Mouse (Mus musculus): ENCODE data around the gene Btn2a2.

The Btn2a2 gene

GRCm38 (mm10) chr13:23449235-23450095 is 39.2 kb downstream of the Btn2a2 start:
- CTCF ChIA-PET, result interaction anchor here (0.6 to 1.1 kb wide), 3 partner anchors 16 to 23 kb away, joined by 3 to 4 read pairs (median 3); partner anchors contain the start of gene Btn1a1

DNA sequence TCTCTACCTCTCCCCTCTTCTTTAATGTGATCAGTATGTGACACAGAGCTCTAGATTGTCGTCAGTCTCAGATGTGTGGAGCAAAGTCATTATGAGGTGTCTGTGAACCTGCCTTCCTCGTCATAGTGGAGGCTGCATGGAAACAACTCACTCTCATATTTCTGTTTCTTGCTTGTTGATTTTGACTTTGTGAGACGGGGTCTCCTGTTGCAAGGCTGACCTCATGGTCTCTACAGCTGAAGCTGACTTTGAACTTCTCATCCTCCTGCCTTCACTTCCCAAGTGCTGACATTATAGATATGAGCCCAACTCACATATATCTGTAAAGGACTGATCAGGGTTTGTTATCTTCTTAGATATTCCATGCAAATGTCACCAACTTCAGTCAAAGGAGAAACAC is 39.9 kb downstream of the Btn2a2 start:
- CTCF ChIA-PET, result interaction anchor here (0.6 to 1.1 kb wide), 3 partner anchors 15 to 23 kb away, joined by 3 to 4 read pairs (median 3); partner anchors contain the start of gene Btn1a1

GRCm38 (mm10) chr13:23446498-23446952 is 42.1 kb downstream of the Btn2a2 start:
- CTCF ChIA-PET, result no interaction called here

DNA sequence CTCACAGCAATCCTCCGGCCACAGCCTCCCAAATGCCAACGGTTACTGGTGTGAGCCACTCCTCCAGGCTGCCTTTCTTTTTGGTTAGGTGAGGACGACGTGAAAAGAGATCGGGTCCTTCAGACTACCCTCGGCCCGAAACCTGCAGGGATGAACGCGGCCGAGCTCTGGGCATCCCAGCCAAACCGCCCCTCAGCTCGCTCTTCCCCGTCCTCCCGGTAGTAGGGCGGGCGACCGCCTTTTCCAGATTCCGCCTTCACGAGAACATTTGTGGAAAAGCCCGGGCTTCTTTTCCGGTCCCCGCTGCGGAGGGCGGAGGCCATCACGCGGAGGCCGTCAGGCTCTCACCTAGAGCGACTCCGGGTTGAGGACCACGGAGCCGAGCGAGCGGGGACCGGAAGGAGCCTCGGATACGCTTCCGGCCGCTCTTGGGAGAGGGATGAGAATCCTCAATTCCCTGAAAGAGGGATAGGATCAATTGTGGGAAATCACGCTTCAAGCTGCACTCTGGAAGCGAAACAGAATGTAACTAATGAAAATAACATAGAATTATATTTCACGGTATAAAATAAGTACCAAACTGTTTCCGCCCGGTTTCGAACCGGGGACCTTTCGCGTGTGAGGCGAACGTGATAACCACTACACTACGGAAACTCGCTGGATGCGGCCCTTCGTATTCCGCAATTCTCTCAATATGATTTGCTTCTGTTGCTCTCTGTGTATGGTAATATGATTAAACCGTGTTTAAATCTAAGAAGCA is 42.9 kb downstream of the Btn2a2 start:
- CTCF ChIA-PET, result interaction anchor here (0.6 kb wide), 1 partner anchor 78 kb away, joined by 3 read pairs; no protein-coding TSS in a partner anchor

- CTCF ChIA-PET, result interaction anchor here (0.6 to 1.0 kb wide), 2 partner anchors 79 to 1720 kb away, joined by 3 to 4 read pairs; no protein-coding TSS in a partner anchor
Measured at GRCm38 (mm10) chr13:23445156-23445555, 43.5 kb downstream of the Btn2a2 start.

- CTCF ChIA-PET, result interaction anchor here (0.6 to 1.0 kb wide), 3 partner anchors 10 to 1720 kb away, joined by 4 to 6 read pairs (median 4); no protein-coding TSS in a partner anchor
Measured at GRCm38 (mm10) chr13:23444451-23444850, 44.2 kb downstream of the Btn2a2 start.

GRCm38 (mm10) chr13:23439901-23440300 is 48.8 kb downstream of the Btn2a2 start:
- CTCF ChIA-PET, result interaction anchor here (1.1 kb wide), 1 partner anchor 9 kb away, joined by 3 read pairs; no protein-coding TSS in a partner anchor

GRCm38 (mm10) chr13:23438521-23438920 is 50.1 kb downstream of the Btn2a2 start:
- CTCF ChIA-PET, result no interaction called here

- CTCF ChIA-PET, result interaction anchor here (1.9 kb wide), 1 partner anchor 14 kb away, joined by 4 read pairs; the partner anchor contains the start of gene Abt1
Measured at GRCm38 (mm10) chr13:23437908-23438307, 50.7 kb downstream of the Btn2a2 start.

DNA sequence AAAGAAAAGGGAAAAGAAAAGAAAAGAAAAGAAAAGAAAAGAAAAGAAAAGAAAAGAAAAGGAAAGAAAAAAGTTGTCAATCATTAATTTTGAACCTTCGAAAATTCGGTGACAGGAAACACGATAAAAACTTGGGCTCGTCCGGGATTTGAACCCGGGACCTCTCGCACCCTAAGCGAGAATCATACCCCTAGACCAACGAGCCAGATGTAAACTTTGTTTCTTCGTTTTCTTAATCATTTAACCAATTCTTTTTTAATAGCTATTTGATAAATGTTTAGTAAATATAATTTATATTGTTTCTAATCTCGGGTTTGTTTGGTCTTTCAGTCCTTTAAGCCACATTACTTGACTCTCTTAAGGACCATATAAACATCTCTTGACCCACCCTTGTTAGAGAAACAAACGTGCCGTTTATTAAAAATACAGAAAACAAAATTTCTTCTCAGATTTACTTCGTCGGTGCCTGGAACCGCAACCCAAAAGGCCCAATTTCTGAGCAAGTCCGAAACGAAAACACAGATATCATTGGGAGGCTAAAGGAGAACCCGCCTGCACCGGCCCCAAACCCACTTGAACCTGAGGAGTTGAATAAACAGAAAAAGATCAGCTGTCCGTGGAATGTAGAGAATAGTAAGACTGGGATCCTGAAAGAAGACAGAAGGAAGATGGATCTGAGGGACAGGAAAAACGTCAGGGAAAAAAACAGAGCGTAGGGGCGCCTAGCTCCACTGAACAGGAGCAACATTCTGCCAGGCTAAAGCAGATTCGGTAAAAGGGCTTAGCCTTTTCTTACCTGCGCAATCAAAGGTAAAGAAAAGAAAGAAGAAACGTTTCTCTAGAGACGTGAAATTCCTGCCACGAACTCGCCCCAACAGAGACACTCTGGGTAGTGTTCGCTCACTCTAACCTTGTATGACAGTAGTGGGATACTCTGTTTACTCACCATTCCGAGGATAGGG is 51.5 kb downstream of the Btn2a2 start:
- CTCF ChIA-PET, result interaction anchor here (0.6 to 1.9 kb wide), 7 partner anchors 13 to 1625 kb away, joined by 3 to 6 read pairs (median 4); partner anchors contain the start of genes Abt1 and Hist1h4m

GRCm38 (mm10) chr13:23436231-23436661 is 52.4 kb downstream of the Btn2a2 start:
- CTCF ChIA-PET, result interaction anchor here (0.6 to 1.9 kb wide), 8 partner anchors 12 to 1624 kb away, joined by 3 to 6 read pairs (median 4); partner anchors contain the start of genes Abt1 and Hist1h4m

- CTCF ChIA-PET, result interaction anchor here (0.9 to 1.0 kb wide), 2 partner anchors 80 to 84 kb away, joined by 3 to 5 read pairs; no protein-coding TSS in a partner anchor
Measured at GRCm38 (mm10) chr13:23435676-23436075, 53.0 kb downstream of the Btn2a2 start.

DNA sequence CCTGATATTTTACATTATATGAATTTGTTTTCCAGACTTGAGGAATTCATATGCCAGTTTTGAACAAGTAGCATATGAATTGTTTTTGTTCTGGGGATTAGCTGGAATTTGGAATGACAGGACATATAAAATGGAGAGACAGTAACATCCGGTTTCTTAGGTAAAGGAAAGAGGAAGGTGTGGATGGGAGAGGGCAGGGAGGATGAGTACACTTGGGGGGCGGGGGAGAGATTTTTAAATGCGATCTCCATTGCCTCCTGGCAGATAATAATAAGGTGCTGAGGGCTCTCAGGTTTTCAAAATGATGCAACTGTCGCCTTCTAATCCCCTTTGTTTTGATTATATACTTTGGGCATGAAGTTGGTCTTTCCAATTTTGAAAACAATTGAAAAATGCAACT is 53.4 kb downstream of the Btn2a2 start:
- CTCF ChIA-PET, result interaction anchor here (0.6 to 0.7 kb wide), 4 partner anchors 31 to 1404 kb away, joined by 3 to 4 read pairs (median 4); no protein-coding TSS in a partner anchor

GRCm38 (mm10) chr13:23434426-23434825 is 54.2 kb downstream of the Btn2a2 start:
- CTCF ChIA-PET, result interaction anchor here (0.8 kb wide), 1 partner anchor 15 kb away, joined by 4 read pairs; no protein-coding TSS in a partner anchor

- CTCF ChIA-PET, result interaction anchor here (0.6 to 0.8 kb wide), 2 partner anchors 12 to 15 kb away, joined by 3 to 4 read pairs; no protein-coding TSS in a partner anchor
Measured at GRCm38 (mm10) chr13:23433801-23434200, 54.9 kb downstream of the Btn2a2 start.

- CTCF ChIA-PET, result interaction anchor here (0.6 to 0.7 kb wide), 4 partner anchors 11 to 134 kb away, joined by 3 to 4 read pairs (median 3); no protein-coding TSS in a partner anchor
Measured at GRCm38 (mm10) chr13:23433206-23433605, 55.5 kb downstream of the Btn2a2 start.

DNA sequence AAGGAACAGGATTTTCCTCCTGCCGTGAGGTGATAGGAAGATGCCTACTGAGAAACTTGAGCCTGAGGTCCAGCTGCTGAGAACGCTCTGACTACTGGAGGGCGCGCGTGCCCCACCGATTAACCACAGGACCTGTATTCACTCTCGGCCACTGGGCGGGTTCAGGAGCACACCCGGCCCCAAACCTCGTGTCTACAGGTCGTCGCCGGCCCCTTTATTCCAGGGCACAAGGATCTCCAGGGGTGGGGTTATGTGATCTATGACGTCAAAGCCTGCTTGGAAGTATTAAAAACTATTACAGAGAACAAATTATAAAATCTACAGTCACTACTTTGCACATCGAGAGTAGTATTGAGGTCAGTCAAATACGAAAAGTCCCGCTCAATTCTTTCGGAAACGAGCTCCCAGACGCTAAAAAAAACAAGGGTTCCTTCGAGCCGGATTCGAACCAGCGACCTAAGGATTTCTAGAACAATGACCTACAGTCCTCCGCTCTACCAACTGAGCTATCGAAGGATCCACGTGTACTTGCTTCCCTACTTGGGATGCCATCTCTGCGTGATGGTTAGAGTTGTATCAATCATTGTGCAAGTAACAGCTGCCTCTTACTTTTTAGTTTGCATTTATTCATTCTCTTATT is 56.0 kb downstream of the Btn2a2 start:
- CTCF ChIA-PET, result interaction anchor here (0.5 to 1.6 kb wide), 6 partner anchors 11 to 1389 kb away, joined by 3 to 4 read pairs (median 3); partner anchors contain the start of gene Hist1h2bj

GRCm38 (mm10) chr13:23431351-23431771 is 57.3 kb downstream of the Btn2a2 start:
- CTCF ChIA-PET, result interaction anchor here (0.6 to 1.6 kb wide), 5 partner anchors 9 to 1403 kb away, joined by 3 to 11 read pairs (median 3); no protein-coding TSS in a partner anchor

GRCm38 (mm10) chr13:23430734-23431133 is 57.9 kb downstream of the Btn2a2 start:
- CTCF ChIA-PET, result interaction anchor here (0.6 to 0.9 kb wide), 3 partner anchors 10 to 156 kb away, joined by 3 to 11 read pairs (median 5); no protein-coding TSS in a partner anchor
